Mouse (Mus musculus) embryonic facial prominence, embryonic 12.5 days (tissue): ENCODE results near the gene Gm20509. TPM values are rescaled to one million over a fixed set of nuclear protein-coding genes. Genes with fewer than 3 reads are reported as not detected.

Experiments used
- ATAC-seq: fragments of 200-750 bp; cut with Nextera tagmentation; 2 replicates; pipeline ENCODE4 v1.8.0; 2017; ENCODE audit not compliant: insufficient number of reproducible peaks, insufficient read depth, low FRiP score, low TSS enrichment
- H3K27ac ChIP-seq: fragments of 300-500 bp; sonication (generic); 2 replicates; pipeline ENCODE4 v1.5.1; 2016; ENCODE audit warnings: mild to moderate bottlenecking
- H3K27me3 ChIP-seq: fragments of 300-500 bp; sonication (generic); 2 replicates; pipeline ENCODE4 v1.6.1; 2016; ENCODE audit warnings: mild to moderate bottlenecking, moderate library complexity
- H3K36me3 ChIP-seq: fragments of 300-500 bp; sonication (generic); 2 replicates; pipeline ENCODE4 v1.6.1; 2016; ENCODE audit warnings: mild to moderate bottlenecking
- H3K4me1 ChIP-seq: fragments of 300-500 bp; sonication (generic); 2 replicates; pipeline ENCODE4 v1.6.1; 2016
- H3K4me2 ChIP-seq: fragments of 300-500 bp; sonication (generic); replicated peaks from 2 replicates; pipeline ENCODE4 v1.6.1; 2016; ENCODE audit warnings: mild to moderate bottlenecking, moderate library complexity
- H3K4me3 ChIP-seq: fragments of 300-500 bp; sonication (generic); 2 replicates; pipeline ENCODE4 v1.5.1; 2016; ENCODE audit warnings: mild to moderate bottlenecking
- H3K9ac ChIP-seq: fragments of 300-500 bp; sonication (generic); 2 replicates; pipeline ENCODE4 v1.6.1; 2016; ENCODE audit warnings: mild to moderate bottlenecking, moderate library complexity
- H3K9me3 ChIP-seq: fragments of 300-500 bp; sonication (generic); 2 replicates; pipeline ENCODE4 v1.6.1; 2016; ENCODE audit warnings: mild to moderate bottlenecking, moderate library complexity
- WGBS: fragments of 180-500 bp; shearing (Covaris S2); methylation state at CpG from one replicate; pipeline ENCODE4 v1.1.7; 2016; 5-methylcytosine and 5-hydroxymethylcytosine counted together
- polyA plus RNA-seq: library from polyadenylated mRNA; unstranded; fragments of >200 nt; fragmentation: Nextera tagmentation; extraction: Ambion mirVana; gene quantifications from 2 replicates; pipeline ENCODE4 v1.2.1, GENCODE M21; 2016

The Gm20509 gene
- polyA plus RNA-seq, 1 experiment from 2014 or later, result not detected

- WGBS, result 84% methylated on average over 4 of the region's 4 CpGs
- H3K4me3 ChIP-seq, result no peak overlapping the region
- no peak overlapping the region for H3K4me2 ChIP-seq
- no peak for ATAC-seq
- H3K27me3 ChIP-seq, result no peaks in the 10 kb centered on the region
- H3K9ac ChIP-seq, result no peak overlapping the region
- no peaks in the 10 kb centered on the region for H3K4me1 ChIP-seq
- no peak overlapping the region for H3K27ac ChIP-seq
- H3K36me3 ChIP-seq, result peaks cover 33% of the 10 kb centered on the region
- H3K9me3 ChIP-seq, result no peaks in the 10 kb centered on the region
Observed at GRCm38 (mm10) chr9:73130529-73130928, 28.3 kb downstream of the Gm20509 start.

DNA sequence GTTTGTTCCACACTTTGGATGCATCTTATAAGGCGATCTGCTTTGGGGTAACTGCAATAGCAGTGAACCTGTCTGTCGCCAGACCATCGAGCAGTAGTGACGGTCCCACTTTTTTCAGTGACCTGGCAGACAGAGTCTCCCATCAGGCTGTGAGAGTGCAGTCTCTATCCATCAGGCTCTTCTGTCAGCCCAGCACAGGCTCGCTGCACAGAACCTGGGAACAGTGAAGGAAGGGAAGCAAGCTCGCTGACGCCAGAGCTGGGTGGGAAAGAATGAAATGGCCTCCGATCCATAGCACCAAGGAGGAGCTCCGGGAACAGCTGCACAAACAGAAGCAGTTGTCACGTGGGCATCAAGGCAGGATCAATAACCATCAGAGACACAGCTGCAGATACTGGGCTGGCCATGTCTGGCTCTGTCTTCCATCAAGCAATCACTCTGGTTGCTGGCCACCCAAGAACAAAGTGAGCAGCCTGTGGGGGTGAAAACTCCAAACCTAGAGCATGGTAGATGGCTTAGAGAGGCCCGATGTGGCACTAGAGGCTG lies 35.1 kb downstream of the Gm20509 start:
- H3K9ac ChIP-seq, result no peak overlapping the region
- no peak overlapping the region for H3K4me3 ChIP-seq
- no peaks in the 10 kb centered on the region for H3K27me3 ChIP-seq
- no peak overlapping the region for H3K4me2 ChIP-seq
- no peaks in the 10 kb centered on the region for H3K4me1 ChIP-seq
- H3K9me3 ChIP-seq, result no peaks in the 10 kb centered on the region
- no peak overlapping the region for H3K27ac ChIP-seq
- ATAC-seq, result peak; percentile 64; the same call in 1 of the 2 replicates
- no peaks in the 10 kb centered on the region for H3K36me3 ChIP-seq
- WGBS, result 65% methylated on average over 11 of the region's 11 CpGs

DNA sequence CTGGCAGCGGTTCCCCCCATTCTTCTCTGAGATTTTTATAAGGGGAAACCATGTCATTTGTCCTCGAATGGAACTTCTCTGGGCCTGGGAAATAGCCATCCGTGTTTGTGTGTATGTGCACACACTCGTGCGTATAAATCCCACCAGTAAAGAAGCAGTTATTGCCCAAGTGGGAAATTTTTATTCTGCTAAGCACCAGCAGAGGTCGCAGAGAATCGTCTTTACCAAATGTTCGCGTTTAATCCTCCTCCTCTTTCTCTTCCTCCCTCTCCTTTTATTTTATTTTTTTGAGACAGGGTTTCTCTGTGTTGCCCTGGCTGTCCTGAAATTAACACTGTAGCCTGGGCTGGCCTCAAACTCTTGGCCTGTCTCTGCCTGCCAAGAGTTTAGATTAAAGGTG lies 52.1 kb downstream of the Gm20509 start:
- WGBS, result 57% methylated on average over 9 of the region's 9 CpGs
- ATAC-seq, result no peak
- no peaks in the 10 kb centered on the region for H3K9me3 ChIP-seq

GRCm38 (mm10) chr9:73157968-73158367 lies 55.7 kb downstream of the Gm20509 start:
- no peaks in the 10 kb centered on the region for H3K27me3 ChIP-seq
- no peak overlapping the region for H3K9ac ChIP-seq
- H3K4me1 ChIP-seq, result no peaks in the 10 kb centered on the region
- H3K27ac ChIP-seq, result no peak overlapping the region
- no peaks in the 10 kb centered on the region for H3K36me3 ChIP-seq
- WGBS, result 82% methylated on average over 4 of the region's 4 CpGs
- H3K9me3 ChIP-seq, result no peaks in the 10 kb centered on the region
- H3K4me3 ChIP-seq, result no peak overlapping the region
- ATAC-seq, result no peak
- H3K4me2 ChIP-seq, result no peak overlapping the region

More for the DNA sequence above, 52.1 kb downstream of the Gm20509 start:
- H3K27me3 ChIP-seq, result no peaks in the 10 kb centered on the region
- no peak overlapping the region for H3K4me3 ChIP-seq
- H3K36me3 ChIP-seq, result no peaks in the 10 kb centered on the region
- no peak overlapping the region for H3K9ac ChIP-seq
- no peaks in the 10 kb centered on the region for H3K4me1 ChIP-seq
- no peak overlapping the region for H3K27ac ChIP-seq
- no peak overlapping the region for H3K4me2 ChIP-seq

DNA sequence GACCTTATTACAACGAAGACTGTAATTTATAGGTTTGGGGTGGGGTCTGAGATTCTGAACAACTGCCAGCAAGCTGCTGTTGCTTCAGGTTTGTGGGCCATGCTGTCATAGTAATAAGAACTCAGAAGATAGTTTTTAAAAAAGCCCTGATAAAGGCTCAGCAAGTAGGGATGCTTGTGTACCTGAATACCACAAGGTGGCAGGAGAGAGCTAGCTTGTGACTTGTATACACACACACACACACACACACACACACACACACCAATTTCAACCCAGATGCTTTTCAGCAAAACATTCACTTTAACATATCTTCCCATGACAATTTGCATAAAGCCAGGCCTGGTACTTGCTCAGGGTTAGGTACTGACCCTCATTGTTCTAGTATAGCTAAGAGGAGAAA lies 57.0 kb downstream of the Gm20509 start:
- Histone ChIP-seq H3K4me1 (no peaks in the 10 kb centered on the region), H3K27me3 (no peaks in the 10 kb centered on the region), H3K9me3 (no peaks in the 10 kb centered on the region), H3K9ac (no peak overlapping the region), H3K4me2 (no peak overlapping the region), H3K36me3 (no peaks in the 10 kb centered on the region), H3K4me3 (no peak overlapping the region), H3K27ac (no peak overlapping the region)
- ATAC-seq, result no peak
- WGBS, result 40% methylated on average over 1 of the region's 1 CpGs

- no peaks in the 10 kb centered on the region for H3K27me3 ChIP-seq
- H3K4me2 ChIP-seq, result peak overlapping the region; percentile 48
- ATAC-seq, result peak; percentile 39; the same call in 1 of the 2 replicates
- peak overlapping the region; percentile 23 for H3K4me3 ChIP-seq
- WGBS, result 17% methylated on average over 26 of the region's 26 CpGs
- H3K4me1 ChIP-seq, result no peaks in the 10 kb centered on the region
- H3K9me3 ChIP-seq, result no peaks in the 10 kb centered on the region
- peak overlapping the region; percentile 33; the same call in 1 of the 2 replicates for H3K9ac ChIP-seq
- H3K36me3 ChIP-seq, result no peaks in the 10 kb centered on the region
- H3K27ac ChIP-seq, result no peak overlapping the region
Observed at GRCm38 (mm10) chr9:73162571-73163333, 60.5 kb downstream of the Gm20509 start.

DNA sequence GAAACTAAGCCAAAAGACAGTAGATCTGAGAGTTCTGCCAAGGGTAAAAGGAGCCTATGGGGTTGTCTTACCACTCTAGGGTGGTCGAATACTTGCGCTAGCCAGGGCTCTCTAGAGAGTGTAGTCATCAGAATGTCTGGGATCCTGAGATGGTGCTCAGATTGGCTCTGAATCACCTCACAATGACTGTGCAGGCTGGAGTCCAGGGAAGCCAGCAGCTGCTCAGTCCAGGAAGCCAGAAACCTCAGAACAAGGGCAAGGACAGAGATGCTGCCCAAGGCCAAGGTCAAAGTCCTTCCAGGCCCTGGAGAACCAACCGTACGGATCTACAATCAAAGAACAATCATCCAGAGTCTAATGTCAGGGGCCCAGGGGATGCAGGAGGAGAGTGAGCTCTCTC lies 63.4 kb downstream of the Gm20509 start:
- Histone ChIP-seq H3K27me3 (no peaks in the 10 kb centered on the region), H3K4me2 (no peak overlapping the region), H3K36me3 (no peaks in the 10 kb centered on the region), H3K9me3 (0 out of 2 replicates have a peak, but pooled peaks cover 2% of the 10 kb centered on the region), H3K9ac (no peak overlapping the region), H3K27ac (no peak overlapping the region), H3K4me3 (no peak overlapping the region), H3K4me1 (no peaks in the 10 kb centered on the region)
- WGBS, result 86% methylated on average over 4 of the region's 4 CpGs
- ATAC-seq, result no peak

Other genes starting within 250 kb of the Gm20509 start
- 11.7 TPM in 2 replicates for gene Pygo1, start 176.8 kb upstream of the Gm20509 start, polyA plus RNA-seq
- 1.5 and 1.8 TPM in 2 replicates for gene Dyx1c1, start 143.7 kb upstream of the Gm20509 start, polyA plus RNA-seq
- gene Gm44503, start 143.6 kb upstream of the Gm20509 start, polyA plus RNA-seq, result not detected in 2 replicates
- 13.6 and 13.8 TPM in 2 replicates for gene Ccpg1os, start 117.1 kb upstream of the Gm20509 start, polyA plus RNA-seq
- gene Ccpg1, start 117.0 kb upstream of the Gm20509 start, polyA plus RNA-seq, result 22.3 and 24.9 TPM in 2 replicates
- 13.5 and 14.7 TPM in 2 replicates for gene Pigb, start 62.1 kb upstream of the Gm20509 start, polyA plus RNA-seq
- 6.8 and 8.9 TPM in 2 replicates for gene Rab27a, start 57.6 kb upstream of the Gm20509 start, polyA plus RNA-seq
- gene Khdc3, start 634 bp upstream of the Gm20509 start, polyA plus RNA-seq, result 0.20 TPM in 1 of 2 replicates, not detected in the other
- 140 and 143 TPM in 2 replicates for gene Rsl24d1, start 11.0 kb downstream of the Gm20509 start, polyA plus RNA-seq